Mouse (Mus musculus) liver, postnatal 0 days (tissue): ENCODE data around the gene Hoxa1. TPM values are rescaled to one million over a fixed set of nuclear protein-coding genes. Genes with fewer than 3 reads are reported as not detected.

Source experiments
- ATAC-seq: fragments of 200-750 bp; cut with Nextera tagmentation; 2 replicates; pipeline ENCODE4 v1.8.0; 2017; ENCODE audit warnings: mild to moderate bottlenecking, moderate library complexity
- DNase-seq: peaks from one replicate; pipeline ENCODE4 v3.0.0-alpha.2; 2016
- H3K27ac ChIP-seq: fragments of 300-500 bp; sonication (generic); 2 replicates; pipeline ENCODE4 v1.5.1; 2014; ENCODE audit warnings: antibody characterized with exemption, moderate library complexity, mild to moderate bottlenecking, low read depth
- H3K27me3 ChIP-seq: fragments of 300-500 bp; sonication (generic); 2 replicates; pipeline ENCODE4 v1.6.1; 2014; ENCODE audit warnings: low read length, control low read depth, mixed read lengths; ENCODE audit not compliant: insufficient read depth
- H3K36me3 ChIP-seq: fragments of 300-500 bp; sonication (generic); replicated peaks from 2 replicates; pipeline ENCODE4 v1.6.1; 2014; ENCODE audit warnings: mild to moderate bottlenecking, control low read depth, low read length, moderate library complexity, mixed read lengths; ENCODE audit not compliant: insufficient read depth
- H3K4me1 ChIP-seq: fragments of 300-500 bp; sonication (generic); 2 replicates; pipeline ENCODE4 v1.6.1; 2014; ENCODE audit warnings: antibody characterized with exemption, mild to moderate bottlenecking, control low read depth; ENCODE audit not compliant: insufficient read depth
- H3K4me2 ChIP-seq: fragments of 300-500 bp; sonication (generic); 2 replicates; pipeline ENCODE4 v1.6.1; 2014; ENCODE audit warnings: low read depth, mild to moderate bottlenecking, low read length, moderate library complexity, mixed read lengths
- H3K4me3 ChIP-seq: fragments of 300-500 bp; sonication (generic); 2 replicates; pipeline ENCODE4 v1.5.1; 2014; ENCODE audit warnings: low read depth, low read length
- H3K9ac ChIP-seq: fragments of 300-500 bp; sonication (generic); replicated peaks from 2 replicates; pipeline ENCODE4 v1.6.1; 2014; ENCODE audit warnings: mild to moderate bottlenecking, moderate library complexity
- H3K9me3 ChIP-seq: fragments of 300-500 bp; sonication (generic); 2 replicates; pipeline ENCODE4 v1.6.1; 2016; ENCODE audit warnings: mild to moderate bottlenecking, control low read depth, low read length, mixed read lengths
- CTCF ChIP-seq: sonication (generic); IDR thresholded peaks from 2 replicates; pipeline ENCODE4 v1.5.1; 2016; ENCODE audit warnings: antibody characterized with exemption, low read depth
- EP300 ChIP-seq: IDR thresholded peaks from 2 replicates; pipeline ENCODE4 v1.6.1; 2016; ENCODE audit warnings: antibody characterized with exemption, low read depth, mild to moderate bottlenecking
- WGBS: fragments of 180-500 bp; shearing (Covaris S2); extraction: QIAGEN DNeasy Blood & Tissue Kit; methylation state at CpG from one replicate; pipeline ENCODE4 v1.1.7; 2014; ENCODE audit not compliant: insufficient replicate concordance; 5-methylcytosine and 5-hydroxymethylcytosine counted together
- polyA plus RNA-seq: library from polyadenylated mRNA; unstranded; fragments of >200 nt; fragmentation: Nextera tagmentation; extraction: Ambion mirVana; gene quantifications from 2 replicates; pipeline ENCODE4 v1.2.1, GENCODE M21; 2015

Hoxa1 gene
- polyA plus RNA-seq, 1 experiment from 2014 or later = 0.16 TPM

DNA sequence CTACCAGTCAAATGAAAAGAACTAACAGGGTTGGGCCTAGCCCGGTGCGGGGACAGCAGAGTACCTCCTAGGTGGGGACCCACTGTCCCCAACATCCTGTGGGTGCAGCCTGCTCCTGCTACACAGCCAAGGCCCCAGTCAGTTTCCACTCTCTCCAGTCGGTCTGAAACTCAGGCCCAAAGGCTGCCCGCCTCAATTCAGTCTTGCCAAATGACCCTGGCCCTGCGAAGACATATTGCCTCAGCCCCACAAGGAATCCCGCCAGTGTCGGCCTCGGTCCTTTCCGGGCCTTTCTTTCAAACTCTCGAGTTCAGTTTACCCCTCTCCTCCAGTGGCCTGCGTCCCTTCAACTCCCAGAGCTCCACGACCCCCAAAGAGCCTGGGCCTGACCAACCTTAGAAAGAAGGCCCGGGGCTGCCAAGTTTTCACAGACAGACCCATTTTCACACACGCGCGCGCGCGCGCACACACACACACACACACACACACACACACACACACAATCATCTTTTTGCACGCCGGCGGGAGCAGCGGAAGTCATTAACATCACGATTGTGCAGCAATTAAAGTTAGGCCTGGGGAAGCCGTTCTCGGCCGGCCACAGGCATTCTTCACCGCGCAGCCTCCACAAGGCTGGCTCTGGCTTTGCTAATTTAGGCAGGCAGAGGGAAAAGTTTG is 42.1 kb upstream of the Hoxa1 start:
- no peak for ATAC-seq
- no peak for DNase-seq
- H3K4me1 ChIP-seq = peaks cover 4% of the 10 kb centered on the region; the same call in 1 of the 2 replicates
- H3K4me3 ChIP-seq = no peak overlapping the region
- H3K4me2 ChIP-seq = no peak overlapping the region
- H3K27me3 ChIP-seq = peaks cover 73% of the 10 kb centered on the region
- WGBS = 47% methylated on average over 30 of the region's 30 CpGs
- H3K27ac ChIP-seq = no peak overlapping the region
- TF ChIP-seq CTCF (no peak), EP300 (no peak)
- no peaks in the 10 kb centered on the region for H3K9me3 ChIP-seq
- H3K9ac ChIP-seq = no peak overlapping the region
- no peaks in the 10 kb centered on the region for H3K36me3 ChIP-seq

GRCm38 (mm10) chr6:52197271-52197670 is 39.2 kb upstream of the Hoxa1 start:
- H3K4me1 ChIP-seq = peaks cover 4% of the 10 kb centered on the region
- no peak overlapping the region for H3K4me2 ChIP-seq
- no peak overlapping the region for H3K9ac ChIP-seq
- no peak overlapping the region for H3K4me3 ChIP-seq
- H3K36me3 ChIP-seq = no peaks in the 10 kb centered on the region
- ATAC-seq (0 out of 2 replicates have a peak, but pooled peaks have one; percentile 60), DNase-seq (no peak)
- no peak overlapping the region for H3K27ac ChIP-seq
- WGBS = 51% methylated on average over 10 of the region's 10 CpGs
- peaks cover 62% of the 10 kb centered on the region for H3K27me3 ChIP-seq
- no peak for TF ChIP-seq EP300
- peak; percentile 59 for TF ChIP-seq CTCF
- no peaks in the 10 kb centered on the region for H3K9me3 ChIP-seq

- H3K36me3 ChIP-seq = no peaks in the 10 kb centered on the region
- no peak overlapping the region for H3K27ac ChIP-seq
- no peak overlapping the region for H3K4me2 ChIP-seq
- whole genome bisulfite sequencing = 51% methylated on average over 9 of the region's 9 CpGs
- no peak overlapping the region for H3K4me3 ChIP-seq
- DNase-seq (no peak), ATAC-seq (no peak)
- TF ChIP-seq EP300 = no peak
- no peak for TF ChIP-seq CTCF
- peaks cover 9% of the 10 kb centered on the region for H3K4me1 ChIP-seq
- H3K27me3 ChIP-seq = peaks cover 65% of the 10 kb centered on the region
- no peak overlapping the region for H3K9ac ChIP-seq
- H3K9me3 ChIP-seq = no peaks in the 10 kb centered on the region
Observed at GRCm38 (mm10) chr6:52196811-52197210, 38.7 kb upstream of the Hoxa1 start.

DNA sequence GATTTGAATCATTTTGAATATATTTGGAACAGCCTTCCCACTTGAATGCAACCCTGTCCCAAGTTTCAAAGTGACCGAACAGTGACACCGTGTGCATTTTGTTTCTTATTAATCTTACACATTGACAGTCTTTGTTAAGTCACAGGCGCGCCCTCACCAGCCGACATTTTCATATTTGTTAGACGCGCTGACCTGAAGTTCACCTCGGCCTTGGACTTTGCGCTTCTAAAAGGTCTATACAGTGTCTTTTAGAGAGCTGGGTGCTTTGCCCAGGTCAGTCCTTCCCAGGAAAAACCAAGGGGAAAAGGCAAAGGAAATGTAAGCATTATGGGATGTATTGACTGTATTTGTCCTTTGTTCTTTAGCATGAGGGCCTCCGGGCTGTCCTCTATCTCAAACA is 36.6 kb upstream of the Hoxa1 start:
- H3K27ac ChIP-seq = no peak overlapping the region
- H3K27me3 ChIP-seq = peaks cover 63% of the 10 kb centered on the region
- ATAC-seq = no peak
- peaks cover 9% of the 10 kb centered on the region for H3K4me1 ChIP-seq
- H3K9ac ChIP-seq = no peak overlapping the region
- 53% methylated on average over 10 of the region's 10 CpGs for WGBS
- H3K9me3 ChIP-seq = no peaks in the 10 kb centered on the region
- DNase-seq = no peak
- H3K4me3 ChIP-seq = no peak overlapping the region
- no peaks in the 10 kb centered on the region for H3K36me3 ChIP-seq
- no peak for TF ChIP-seq EP300
- no peak overlapping the region for H3K4me2 ChIP-seq

- Histone ChIP-seq H3K9ac (peak overlapping the region; percentile 50), H3K4me2 (peak overlapping the region; percentile 73), H3K27me3 (peaks cover 70% of the 10 kb centered on the region), H3K9me3 (no peaks in the 10 kb centered on the region), H3K4me1 (peaks cover 9% of the 10 kb centered on the region), H3K27ac (no peak overlapping the region), H3K4me3 (peak overlapping the region; percentile 55), H3K36me3 (no peaks in the 10 kb centered on the region)
- TF ChIP-seq CTCF (no peak), EP300 (no peak)
- 2% methylated on average over 29 of the region's 55 CpGs for WGBS
- ATAC-seq (peak; percentile 84), DNase-seq (peak; percentile 82)
Observed at GRCm38 (mm10) chr6:52191860-52192550, 33.9 kb upstream of the Hoxa1 start.

DNA sequence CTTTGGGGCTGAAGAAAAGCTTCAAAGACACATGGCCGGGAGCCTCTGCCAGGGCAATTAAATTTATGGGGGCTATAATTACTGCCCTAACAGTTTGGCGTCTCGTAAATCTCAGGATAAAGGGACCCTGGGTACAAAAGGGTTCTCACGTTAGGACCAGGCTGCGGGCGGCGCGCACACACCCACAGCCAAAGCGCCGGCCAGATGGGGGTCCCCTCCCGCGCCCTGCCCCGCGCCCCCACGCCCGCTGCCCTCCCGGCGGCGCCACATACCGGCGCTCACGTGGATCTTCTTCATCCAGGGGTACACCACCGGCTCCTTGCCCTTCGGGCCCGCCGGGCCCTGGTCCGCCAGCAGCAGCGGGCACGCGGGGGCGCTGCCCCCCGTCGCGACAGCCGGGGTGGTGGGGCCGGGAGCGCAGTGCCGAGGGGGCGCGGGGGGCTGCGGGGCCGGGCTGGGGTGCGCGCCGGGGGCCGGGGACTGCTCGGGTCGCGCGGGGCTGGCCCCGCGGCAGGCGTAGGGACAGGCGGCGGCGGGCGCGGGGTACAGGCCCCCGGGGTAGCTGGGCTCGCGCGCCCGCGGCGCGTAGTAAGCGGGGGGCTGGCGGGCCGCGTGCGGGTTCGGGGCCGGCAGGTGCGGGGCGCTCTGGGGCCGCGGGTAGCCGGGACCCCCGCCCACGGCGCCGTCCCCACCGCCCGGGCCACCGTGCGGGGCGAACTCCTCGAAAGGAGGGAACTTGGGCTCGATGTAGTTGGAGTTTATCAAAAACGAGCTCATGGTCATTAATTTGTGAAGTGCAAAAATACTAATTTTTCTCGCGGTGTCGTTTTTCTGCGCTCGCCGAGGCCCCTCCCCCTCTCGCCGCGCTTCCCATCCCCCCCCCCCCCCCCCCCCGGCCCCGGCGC is 33.0 kb upstream of the Hoxa1 start, which contains the start of gene Hoxa4:
Hoxa4 (minus strand) TSS at position 848 of the 905 bp plus-strand sequence.
- 4% methylated on average over 60 of the region's 102 CpGs for WGBS
- Histone ChIP-seq H3K4me3 (peak within 1 kb of the TSS; percentile 55), H3K27me3 (peaks cover 74% of the 10 kb centered on the region), H3K4me2 (peak within 1 kb of the TSS; percentile 73), H3K4me1 (peaks cover 9% of the 10 kb centered on the region), H3K9me3 (no peaks in the 10 kb centered on the region), H3K27ac (peak within 1 kb of the TSS; percentile 31), H3K9ac (peak within 1 kb of the TSS; percentile 58), H3K36me3 (no peaks in the 10 kb centered on the region)
- TF ChIP-seq EP300 (no peak), CTCF (no peak)
- peak; percentile 21; the same call in 1 of the 2 replicates for ATAC-seq
- DNase-seq = no peak
